Mouse (Mus musculus): ENCODE measurements around the gene Olfml2a. TPM values are rescaled to one million over a fixed set of nuclear protein-coding genes. Genes with fewer than 3 reads are reported as not detected.
A peak's percentile ranks its signal among the peaks of the same experiment; 100 is the strongest.

The Olfml2a gene
- total RNA-seq, 2 experiments from 2014 or later = 13.7 to 18.8 TPM

- intact Hi-C loops (cut with DNase I; ENCODE audit: low total_unique reads) = no loop called here
- DNase-seq = no peak
These were observed 5.1 kb downstream of the Olfml2a start for GRCm38 (mm10) chr2:38936721-38937378.

- intact Hi-C loops (cut with DNase I; ENCODE audit: low total_unique reads) = no loop called here
- DNase-seq = no peak
These were observed 5.6 kb downstream of the Olfml2a start for GRCm38 (mm10) chr2:38937396-38937795.

- intact Hi-C loops (cut with DNase I; ENCODE audit: low total_unique reads) = loop anchor here (2.0 kb wide), 1 partner anchor 51 kb away; no protein-coding TSS in a partner anchor
- no peak for DNase-seq
These were observed 6.2 kb downstream of the Olfml2a start for GRCm38 (mm10) chr2:38938007-38938406.

- DNase-seq = no peak
- intact Hi-C loops (cut with DNase I; ENCODE audit: low total_unique reads) = loop anchor here (2.0 kb wide), 1 partner anchor 50 kb away; no protein-coding TSS in a partner anchor
These were observed 7.3 kb downstream of the Olfml2a start for GRCm38 (mm10) chr2:38939047-38939446.

GRCm38 (mm10) chr2:38941426-38941825 is 9.6 kb downstream of the Olfml2a start:
- intact Hi-C loops (cut with DNase I; ENCODE audit: low total_unique reads) = no loop called here
- DNase-seq = no peak

GRCm38 (mm10) chr2:38941898-38942297 is 10.1 kb downstream of the Olfml2a start:
- intact Hi-C loops (cut with DNase I; ENCODE audit: low total_unique reads) = no loop called here
- no peak for DNase-seq

GRCm38 (mm10) chr2:38943161-38943560 is 11.4 kb downstream of the Olfml2a start:
- intact Hi-C loops (cut with DNase I; ENCODE audit: low total_unique reads) = no loop called here
- DNase-seq = no peak

GRCm38 (mm10) chr2:38943977-38944376 is 12.2 kb downstream of the Olfml2a start:
- intact Hi-C loops (cut with DNase I; ENCODE audit: low total_unique reads) = no loop called here
- DNase-seq = no peak

GRCm38 (mm10) chr2:38944460-38945161 is 12.8 kb downstream of the Olfml2a start:
- intact Hi-C loops (cut with DNase I; ENCODE audit: low total_unique reads) = no loop called here
- DNase-seq = peak; percentile 69

GRCm38 (mm10) chr2:38947566-38947965 is 15.8 kb downstream of the Olfml2a start:
- no peak for DNase-seq
- intact Hi-C loops (cut with DNase I; ENCODE audit: low total_unique reads) = no loop called here

GRCm38 (mm10) chr2:38950281-38950719 is 18.5 kb downstream of the Olfml2a start:
- intact Hi-C loops (cut with DNase I; ENCODE audit: low total_unique reads) = no loop called here
- DNase-seq = peak; percentile 78

GRCm38 (mm10) chr2:38953152-38953883 is 21.5 kb downstream of the Olfml2a start:
- intact Hi-C loops (cut with DNase I; ENCODE audit: low total_unique reads) = no loop called here
- DNase-seq = peak; percentile 82

GRCm38 (mm10) chr2:38956062-38956461 is 24.3 kb downstream of the Olfml2a start:
- intact Hi-C loops (cut with DNase I; ENCODE audit: low total_unique reads) = no loop called here
- no peak for DNase-seq

- intact Hi-C loops (cut with DNase I; ENCODE audit: low total_unique reads) = no loop called here
- no peak for DNase-seq
These were observed 26.0 kb downstream of the Olfml2a start for GRCm38 (mm10) chr2:38957671-38958223.

GRCm38 (mm10) chr2:38964198-38964597 is 32.4 kb downstream of the Olfml2a start:
- intact Hi-C loops (cut with DNase I; ENCODE audit: low total_unique reads) = no loop called here
- no peak for DNase-seq

GRCm38 (mm10) chr2:38969650-38970049 is 37.9 kb downstream of the Olfml2a start:
- DNase-seq = no peak
- intact Hi-C loops (cut with DNase I; ENCODE audit: low total_unique reads) = no loop called here

GRCm38 (mm10) chr2:38970057-38970456 is 38.3 kb downstream of the Olfml2a start:
- DNase-seq = no peak
- intact Hi-C loops (cut with DNase I; ENCODE audit: low total_unique reads) = no loop called here

- no peak for DNase-seq
- intact Hi-C loops (cut with DNase I; ENCODE audit: low total_unique reads) = no loop called here
These were observed 41.4 kb downstream of the Olfml2a start for GRCm38 (mm10) chr2:38973223-38973622.

- no peak for DNase-seq
- intact Hi-C loops (cut with DNase I; ENCODE audit: low total_unique reads) = no loop called here
These were observed 41.9 kb downstream of the Olfml2a start for GRCm38 (mm10) chr2:38973701-38974100.

- no peak for DNase-seq
- intact Hi-C loops (cut with DNase I; ENCODE audit: low total_unique reads) = no loop called here
These were observed 42.4 kb downstream of the Olfml2a start for GRCm38 (mm10) chr2:38974171-38974570.

All from gastrocnemius, postnatal 14 days (tissue).